Mouse (Mus musculus) lung, embryonic 16.5 days (tissue): Measurements from ENCODE around the gene Med16. TPM values are rescaled to one million over a fixed set of nuclear protein-coding genes. Genes with fewer than 3 reads are reported as not detected.
A peak's percentile ranks its signal among the peaks of the same experiment; 100 is the strongest.

Experiments
- ATAC-seq: fragments of 200-750 bp; cut with Nextera tagmentation; 2 replicates; pipeline ENCODE4 v1.8.0; 2017; ENCODE audit warnings: low read depth, mild to moderate bottlenecking, moderate library complexity
- H3K27ac ChIP-seq: fragments of 300-500 bp; sonication (generic); 2 replicates; pipeline ENCODE4 v1.5.1; 2014; ENCODE audit warnings: mild to moderate bottlenecking, control low read depth, low read length
- H3K27me3 ChIP-seq: fragments of 300-500 bp; sonication (generic); 2 replicates; pipeline ENCODE4 v1.6.1; 2014; ENCODE audit warnings: low read depth, low read length, mixed read lengths; ENCODE audit not compliant: control insufficient read depth, insufficient read depth
- H3K36me3 ChIP-seq: fragments of 300-500 bp; sonication (generic); 2 replicates; pipeline ENCODE4 v1.6.1; 2014; ENCODE audit warnings: low read length; ENCODE audit not compliant: control insufficient read depth, insufficient read depth
- H3K4me1 ChIP-seq: fragments of 300-500 bp; sonication (generic); replicated peaks from 2 replicates; pipeline ENCODE4 v1.6.1; 2014; ENCODE audit warnings: low read length, mixed read lengths; ENCODE audit not compliant: control insufficient read depth, insufficient read depth
- H3K4me2 ChIP-seq: fragments of 300-500 bp; sonication (generic); 2 replicates; pipeline ENCODE4 v1.6.1; 2014; ENCODE audit warnings: low read depth, low read length, control low read depth
- H3K4me3 ChIP-seq: fragments of 300-500 bp; sonication (generic); 2 replicates; pipeline ENCODE4 v1.5.1; 2014; ENCODE audit warnings: mild to moderate bottlenecking, low read length, control low read depth
- H3K9ac ChIP-seq: fragments of 300-500 bp; sonication (generic); 2 replicates; pipeline ENCODE4 v1.6.1; 2014; ENCODE audit warnings: low read length, control low read depth
- H3K9me3 ChIP-seq: fragments of 300-500 bp; sonication (generic); 2 replicates; pipeline ENCODE4 v1.6.1; 2016; ENCODE audit warnings: low read length; ENCODE audit not compliant: control insufficient read depth
- WGBS: fragments of 180-500 bp; shearing (Covaris S2); extraction: QIAGEN DNeasy Blood & Tissue Kit; methylation state at CpG from one replicate; pipeline ENCODE4 v1.1.7; 2014; 5-methylcytosine and 5-hydroxymethylcytosine counted together
- polyA plus RNA-seq: library from polyadenylated mRNA; unstranded; fragments of >200 nt; fragmentation: Nextera tagmentation; extraction: Ambion mirVana; gene quantifications from 2 replicates; pipeline ENCODE4 v1.2.1, GENCODE M21; 2015

The Med16 gene
- polyA plus RNA-seq, 1 experiment from 2014 or later = 51.2 TPM

DNA sequence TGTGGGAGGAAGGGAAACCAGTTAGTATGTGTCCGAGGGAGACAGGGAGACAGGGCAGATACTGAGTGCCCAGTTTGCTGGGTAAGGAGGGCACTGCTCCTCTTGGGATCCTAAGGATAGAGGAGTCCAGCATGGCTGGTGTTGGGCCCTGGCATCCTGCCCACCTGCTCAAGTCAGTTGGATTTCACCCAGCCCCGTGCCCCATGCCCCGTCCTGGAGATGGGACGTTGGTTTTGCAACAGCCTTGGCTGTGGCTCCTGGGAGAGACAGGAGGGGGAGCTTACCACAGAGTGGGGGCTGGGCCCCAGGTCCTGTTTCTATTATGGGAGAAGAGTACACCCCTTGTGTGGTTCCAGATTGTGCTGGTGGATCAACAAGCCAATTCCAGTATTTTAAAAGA is 24.3 kb downstream of the Med16 start:
- no peak for ATAC-seq
- Histone ChIP-seq H3K4me1 (peaks cover 12% of the 10 kb centered on the region), H3K27me3 (peaks cover 3% of the 10 kb centered on the region), H3K4me2 (no peak overlapping the region), H3K36me3 (no peaks in the 10 kb centered on the region), H3K9me3 (no peaks in the 10 kb centered on the region), H3K4me3 (no peak overlapping the region), H3K9ac (peak overlapping the region; percentile 32; the same call in 1 of the 2 replicates), H3K27ac (no peak overlapping the region)
- 33% methylated on average over 4 of the region's 4 CpGs for WGBS

GRCm38 (mm10) chr10:79883297-79884084 is 25.2 kb downstream of the Med16 start:
- WGBS = 15% methylated on average over 22 of the region's 22 CpGs
- Histone ChIP-seq H3K27me3 (peaks cover 3% of the 10 kb centered on the region), H3K4me3 (no peak overlapping the region), H3K4me2 (peak overlapping the region; percentile 12; the same call in 1 of the 2 replicates), H3K27ac (no peak overlapping the region), H3K9me3 (no peaks in the 10 kb centered on the region), H3K36me3 (no peaks in the 10 kb centered on the region), H3K4me1 (peaks cover 12% of the 10 kb centered on the region), H3K9ac (no peak overlapping the region)
- peak; percentile 41; the same call in 1 of the 2 replicates for ATAC-seq

GRCm38 (mm10) chr10:79881981-79882380 is 26.7 kb downstream of the Med16 start:
- Histone ChIP-seq H3K27me3 (peaks cover 3% of the 10 kb centered on the region), H3K9ac (0 out of 2 replicates have a peak overlapping the region, but pooled peaks have one; percentile 39)

GRCm38 (mm10) chr10:79880721-79881120 is 28.0 kb downstream of the Med16 start:
- Histone ChIP-seq H3K9ac (no peak overlapping the region), H3K4me2 (peak overlapping the region; percentile 6; the same call in 1 of the 2 replicates), H3K9me3 (no peaks in the 10 kb centered on the region), H3K27me3 (peaks cover 3% of the 10 kb centered on the region), H3K4me3 (no peak overlapping the region), H3K4me1 (peaks cover 15% of the 10 kb centered on the region), H3K36me3 (no peaks in the 10 kb centered on the region), H3K27ac (no peak overlapping the region)
- WGBS = 13% methylated on average over 9 of the region's 9 CpGs
- ATAC-seq = no peak

More at GRCm38 (mm10) chr10:79881981-79882380, 26.7 kb downstream of the Med16 start:
- peaks cover 13% of the 10 kb centered on the region for H3K4me1 ChIP-seq
- WGBS = 4% methylated on average over 22 of the region's 22 CpGs
- no peaks in the 10 kb centered on the region for H3K36me3 ChIP-seq
- ATAC-seq = peak; percentile 10; the same call in 1 of the 2 replicates
- no peaks in the 10 kb centered on the region for H3K9me3 ChIP-seq
- peak overlapping the region; percentile 51 for H3K4me2 ChIP-seq
- peak overlapping the region; percentile 30 for H3K4me3 ChIP-seq
- H3K27ac ChIP-seq = no peak overlapping the region

DNA sequence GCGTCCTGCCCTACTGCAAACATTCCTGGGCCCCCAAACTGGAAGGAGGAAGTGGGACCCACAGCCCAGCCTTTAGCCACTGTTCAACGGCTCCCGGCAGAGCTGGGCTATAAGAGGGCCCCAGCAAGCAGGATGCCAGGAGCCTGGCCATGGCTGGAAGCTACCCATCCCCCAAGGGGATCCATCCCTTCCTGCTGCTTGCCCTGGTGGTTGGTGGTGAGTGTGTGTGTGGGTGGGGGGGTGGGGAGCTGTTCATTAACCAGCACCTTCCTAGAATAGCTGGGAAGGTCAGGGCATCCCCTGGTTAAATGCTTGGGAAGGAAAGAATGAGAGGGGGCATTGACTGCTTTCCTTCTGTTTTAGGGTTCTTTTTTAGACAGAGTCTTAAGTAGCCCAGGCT is 29.2 kb downstream of the Med16 start:
- H3K36me3 ChIP-seq = no peaks in the 10 kb centered on the region
- H3K9ac ChIP-seq = no peak overlapping the region
- H3K4me2 ChIP-seq = no peak overlapping the region
- H3K4me3 ChIP-seq = no peak overlapping the region
- H3K9me3 ChIP-seq = no peaks in the 10 kb centered on the region
- ATAC-seq = no peak
- peaks cover 3% of the 10 kb centered on the region for H3K27me3 ChIP-seq
- 14% methylated on average over 3 of the region's 3 CpGs for WGBS
- H3K27ac ChIP-seq = no peak overlapping the region
- H3K4me1 ChIP-seq = peaks cover 21% of the 10 kb centered on the region

GRCm38 (mm10) chr10:79877757-79878156 is 31.0 kb downstream of the Med16 start:
- WGBS = 44% methylated on average over 12 of the region's 12 CpGs
- Histone ChIP-seq H3K27ac (no peak overlapping the region), H3K9me3 (no peaks in the 10 kb centered on the region), H3K4me2 (no peak overlapping the region), H3K27me3 (peaks cover 3% of the 10 kb centered on the region), H3K4me3 (no peak overlapping the region), H3K36me3 (no peaks in the 10 kb centered on the region), H3K4me1 (peaks cover 29% of the 10 kb centered on the region), H3K9ac (no peak overlapping the region)
- ATAC-seq = no peak

GRCm38 (mm10) chr10:79877174-79877573 is 31.5 kb downstream of the Med16 start:
- Histone ChIP-seq H3K27ac (no peak overlapping the region), H3K27me3 (no peaks in the 10 kb centered on the region; the same call in 1 of the 2 replicates), H3K9ac (no peak overlapping the region), H3K9me3 (no peaks in the 10 kb centered on the region), H3K4me3 (no peak overlapping the region), H3K4me1 (peaks cover 28% of the 10 kb centered on the region), H3K36me3 (no peaks in the 10 kb centered on the region), H3K4me2 (no peak overlapping the region)
- 50% methylated on average over 1 of the region's 1 CpGs for WGBS
- ATAC-seq = no peak

GRCm38 (mm10) chr10:79874290-79874862 is 34.3 kb downstream of the Med16 start, which contains the start of the genes Prtn3 and Plppr3:
Gene Prtn3 (plus strand): TSS chr10:79874476.
Gene Plppr3 (minus strand): TSS chr10:79874634.
- H3K27ac ChIP-seq = no peak within 1 kb of the TSS
- ATAC-seq = peak; percentile 84
- H3K4me3 ChIP-seq = peak within 1 kb of the TSS; percentile 74
- H3K9me3 ChIP-seq = no peaks in the 10 kb centered on the region
- no peaks in the 10 kb centered on the region for H3K36me3 ChIP-seq
- H3K4me1 ChIP-seq = peaks cover 21% of the 10 kb centered on the region
- peak within 1 kb of the TSS; percentile 83 for H3K9ac ChIP-seq
- no peaks in the 10 kb centered on the region for H3K27me3 ChIP-seq
- peak within 1 kb of the TSS; percentile 94 for H3K4me2 ChIP-seq
- under 1% methylated on average over 34 of the region's 57 CpGs for WGBS

- no peaks in the 10 kb centered on the region for H3K27me3 ChIP-seq
- H3K36me3 ChIP-seq = no peaks in the 10 kb centered on the region
- H3K9ac ChIP-seq = peak overlapping the region; percentile 83
- H3K4me3 ChIP-seq = peak overlapping the region; percentile 74
- ATAC-seq = no peak
- peak overlapping the region; percentile 94 for H3K4me2 ChIP-seq
- no peaks in the 10 kb centered on the region for H3K9me3 ChIP-seq
- H3K27ac ChIP-seq = no peak overlapping the region
- peaks cover 21% of the 10 kb centered on the region for H3K4me1 ChIP-seq
- WGBS = 1% methylated on average over 26 of the region's 26 CpGs
Observed at GRCm38 (mm10) chr10:79873715-79874289, 34.9 kb downstream of the Med16 start.
